Mouse (Mus musculus) heart, embryonic 11.5 days (tissue): Measurements from ENCODE around the gene Trp53i13. TPM values are rescaled to one million over a fixed set of nuclear protein-coding genes. Genes with fewer than 3 reads are reported as not detected.

ENCODE experiments used
- ATAC-seq: fragments of 200-750 bp; cut with Nextera tagmentation; replicated peaks from 2 replicates; pipeline ENCODE4 v1.8.0; 2017; ENCODE audit warnings: moderate library complexity; ENCODE audit not compliant: insufficient number of reproducible peaks, low FRiP score, low TSS enrichment
- H3K27ac ChIP-seq: fragments of 300-500 bp; sonication (generic); 2 replicates; pipeline ENCODE4 v1.5.1; 2014; ENCODE audit warnings: mild to moderate bottlenecking, low read depth, low read length
- H3K27me3 ChIP-seq: fragments of 300-500 bp; sonication (generic); 2 replicates; pipeline ENCODE4 v1.6.1; 2014; ENCODE audit warnings: mild to moderate bottlenecking, low read length, mixed read lengths; ENCODE audit not compliant: control insufficient read depth, insufficient read depth
- H3K36me3 ChIP-seq: fragments of 300-500 bp; sonication (generic); 2 replicates; pipeline ENCODE4 v1.6.1; 2014; ENCODE audit warnings: mild to moderate bottlenecking, low read length, moderate library complexity, mixed read lengths; ENCODE audit not compliant: control insufficient read depth, insufficient read depth
- H3K4me1 ChIP-seq: fragments of 300-500 bp; sonication (generic); 2 replicates; pipeline ENCODE4 v1.6.1; 2014; ENCODE audit warnings: low read length; ENCODE audit not compliant: control insufficient read depth, insufficient read depth
- H3K4me2 ChIP-seq: fragments of 300-500 bp; sonication (generic); 2 replicates; pipeline ENCODE4 v1.6.1; 2014; ENCODE audit warnings: mild to moderate bottlenecking, moderate library complexity
- H3K4me3 ChIP-seq: fragments of 300-500 bp; sonication (generic); 2 replicates; pipeline ENCODE4 v1.5.1; 2014; ENCODE audit warnings: low read depth, low read length
- H3K9ac ChIP-seq: fragments of 300-500 bp; sonication (generic); 2 replicates; pipeline ENCODE4 v1.6.1; 2014; ENCODE audit warnings: mild to moderate bottlenecking, low read depth, low read length, moderate library complexity
- H3K9me3 ChIP-seq: fragments of 300-500 bp; sonication (generic); replicated peaks from 2 replicates; pipeline ENCODE4 v1.6.1; 2016; ENCODE audit warnings: low read length; ENCODE audit not compliant: control insufficient read depth
- whole genome bisulfite sequencing: fragments of 180-500 bp; shearing (Covaris S2); extraction: QIAGEN DNeasy Blood & Tissue Kit; methylation state at CpG from one replicate; pipeline ENCODE4 v1.1.7; 2014; ENCODE audit not compliant: insufficient replicate concordance; 5-methylcytosine and 5-hydroxymethylcytosine counted together
- polyA plus RNA-seq: library from polyadenylated mRNA; unstranded; fragments of >200 nt; fragmentation: Nextera tagmentation; extraction: Ambion mirVana; gene quantifications from 2 replicates; pipeline ENCODE4 v1.2.1, GENCODE M21; 2014

Trp53i13 gene
- polyA plus RNA-seq, 1 experiment from 2014 or later, result 23.0 TPM

- WGBS, result 25% methylated on average over 6 of the region's 6 CpGs
- Histone ChIP-seq H3K4me1 (peaks cover 45% of the 10 kb centered on the region), H3K36me3 (peaks cover 12% of the 10 kb centered on the region), H3K4me3 (0 out of 2 replicates have a peak overlapping the region, but pooled peaks have one; percentile 5), H3K27me3 (no peaks in the 10 kb centered on the region), H3K4me2 (peak overlapping the region; percentile 41), H3K9ac (peak overlapping the region; percentile 58), H3K27ac (peak overlapping the region; percentile 94), H3K9me3 (no peaks in the 10 kb centered on the region)
- ATAC-seq, result 0 out of 2 replicates have a peak, but pooled peaks have one; percentile 7
Observed at GRCm38 (mm10) chr11:77497341-77497756, 18.4 kb downstream of the Trp53i13 start.

- Histone ChIP-seq H3K9me3 (no peaks in the 10 kb centered on the region), H3K27ac (no peak overlapping the region), H3K36me3 (peaks cover 7% of the 10 kb centered on the region), H3K27me3 (no peaks in the 10 kb centered on the region), H3K4me3 (no peak overlapping the region), H3K4me1 (peaks cover 57% of the 10 kb centered on the region), H3K9ac (no peak overlapping the region), H3K4me2 (peak overlapping the region; percentile 85; the same call in 1 of the 2 replicates)
- ATAC-seq, result no peak
Observed at GRCm38 (mm10) chr11:77495507-77495906, 20.3 kb downstream of the Trp53i13 start.

- Histone ChIP-seq H3K27ac (0 out of 2 replicates have a peak overlapping the region, but pooled peaks have one; percentile 18), H3K4me1 (peaks cover 63% of the 10 kb centered on the region)
Observed at GRCm38 (mm10) chr11:77494782-77495181, 21.0 kb downstream of the Trp53i13 start.

GRCm38 (mm10) chr11:77494344-77494676, 21.5 kb downstream of the Trp53i13 start:
- WGBS, result 27% methylated on average over 4 of the region's 4 CpGs
- Histone ChIP-seq H3K9me3 (no peaks in the 10 kb centered on the region), H3K9ac (peak overlapping the region; percentile 89), H3K36me3 (no peaks in the 10 kb centered on the region), H3K27me3 (no peaks in the 10 kb centered on the region), H3K4me3 (peak overlapping the region; percentile 97), H3K27ac (peak overlapping the region; percentile 76), H3K4me2 (peak overlapping the region; percentile 85), H3K4me1 (peaks cover 63% of the 10 kb centered on the region)
- ATAC-seq, result no peak

More at GRCm38 (mm10) chr11:77494782-77495181, 21.0 kb downstream of the Trp53i13 start:
- H3K4me2 ChIP-seq, result peak overlapping the region; percentile 85
- no peak for ATAC-seq
- WGBS, result 65% methylated on average over 6 of the region's 6 CpGs
- no peaks in the 10 kb centered on the region for H3K27me3 ChIP-seq
- H3K36me3 ChIP-seq, result no peaks in the 10 kb centered on the region
- H3K4me3 ChIP-seq, result peak overlapping the region; percentile 97
- H3K9ac ChIP-seq, result peak overlapping the region; percentile 89
- H3K9me3 ChIP-seq, result no peaks in the 10 kb centered on the region

- Histone ChIP-seq H3K36me3 (no peaks in the 10 kb centered on the region), H3K9me3 (no peaks in the 10 kb centered on the region), H3K27me3 (peaks cover 2% of the 10 kb centered on the region; the same call in 1 of the 2 replicates), H3K4me2 (peak within 1 kb of the TSS; percentile 85), H3K27ac (peak within 1 kb of the TSS; percentile 76), H3K4me3 (peak within 1 kb of the TSS; percentile 97), H3K4me1 (peaks cover 62% of the 10 kb centered on the region), H3K9ac (peak within 1 kb of the TSS; percentile 89)
- no peak for ATAC-seq
- 2% methylated on average over 54 of the region's 74 CpGs for WGBS
Observed at GRCm38 (mm10) chr11:77493512-77494343, 22.1 kb downstream of the Trp53i13 start, which contains the start of gene Git1. TSS of gene Git1 (plus strand) at chr11:77493562.

GRCm38 (mm10) chr11:77492911-77493332, 22.9 kb downstream of the Trp53i13 start:
- ATAC-seq, result peak; percentile 81
- peak overlapping the region; percentile 97 for H3K4me3 ChIP-seq
- WGBS, result under 1% methylated on average over 28 of the region's 32 CpGs
- no peaks in the 10 kb centered on the region for H3K36me3 ChIP-seq
- peak overlapping the region; percentile 85 for H3K4me2 ChIP-seq
- peaks cover 57% of the 10 kb centered on the region for H3K4me1 ChIP-seq
- H3K27me3 ChIP-seq, result peaks cover 6% of the 10 kb centered on the region; the same call in 1 of the 2 replicates
- H3K9me3 ChIP-seq, result no peaks in the 10 kb centered on the region
- H3K27ac ChIP-seq, result peak overlapping the region; percentile 76
- H3K9ac ChIP-seq, result peak overlapping the region; percentile 89

GRCm38 (mm10) chr11:77492311-77492871, 23.4 kb downstream of the Trp53i13 start:
- Histone ChIP-seq H3K4me2 (peak overlapping the region; percentile 85), H3K4me3 (peak overlapping the region; percentile 97), H3K27ac (peak overlapping the region; percentile 76), H3K4me1 (peaks cover 57% of the 10 kb centered on the region), H3K9ac (peak overlapping the region; percentile 89), H3K27me3 (peaks cover 6% of the 10 kb centered on the region; the same call in 1 of the 2 replicates), H3K9me3 (no peaks in the 10 kb centered on the region), H3K36me3 (no peaks in the 10 kb centered on the region)
- WGBS, result under 1% methylated on average over 17 of the region's 18 CpGs
- ATAC-seq, result no peak

GRCm38 (mm10) chr11:77491502-77492291, 24.1 kb downstream of the Trp53i13 start:
- H3K4me1 ChIP-seq, result peaks cover 53% of the 10 kb centered on the region
- peak overlapping the region; percentile 85 for H3K4me2 ChIP-seq
- peaks cover 6% of the 10 kb centered on the region; the same call in 1 of the 2 replicates for H3K27me3 ChIP-seq
- 2% methylated on average over 23 of the region's 23 CpGs for WGBS
- no peaks in the 10 kb centered on the region for H3K36me3 ChIP-seq
- peak overlapping the region; percentile 97 for H3K4me3 ChIP-seq
- no peak; the same call in 1 of the 2 replicates for ATAC-seq
- peak overlapping the region; percentile 76 for H3K27ac ChIP-seq
- no peaks in the 10 kb centered on the region for H3K9me3 ChIP-seq
- H3K9ac ChIP-seq, result peak overlapping the region; percentile 89
